Mouse (Mus musculus) ovary, postnatal 14 days (tissue): ENCODE measurements around the gene Dgkg.
A peak's percentile ranks its signal among the peaks of the same experiment; 100 is the strongest.

ENCODE experiments used
- DNase-seq: peaks from one replicate; pipeline ENCODE4 v3.0.0; 2022; ENCODE audit warnings: low spot score

The Dgkg gene

GRCm38 (mm10) chr16:22596394-22596793, 60.6 kb downstream of the Dgkg start:
- DNase-seq, result no peak

- no peak for DNase-seq
Observed at GRCm38 (mm10) chr16:22593907-22594306, 63.1 kb downstream of the Dgkg start.

GRCm38 (mm10) chr16:22589619-22590018, 67.4 kb downstream of the Dgkg start:
- DNase-seq, result no peak

- DNase-seq, result no peak
Observed at GRCm38 (mm10) chr16:22586151-22586836, 70.7 kb downstream of the Dgkg start.

- DNase-seq, result no peak
Observed at GRCm38 (mm10) chr16:22585523-22585922, 71.5 kb downstream of the Dgkg start.

- no peak for DNase-seq
Observed at GRCm38 (mm10) chr16:22583401-22583800, 73.6 kb downstream of the Dgkg start.

GRCm38 (mm10) chr16:22582173-22582929, 74.7 kb downstream of the Dgkg start:
- DNase-seq, result no peak

GRCm38 (mm10) chr16:22580103-22580502, 76.9 kb downstream of the Dgkg start:
- no peak for DNase-seq

GRCm38 (mm10) chr16:22578883-22579282, 78.1 kb downstream of the Dgkg start:
- no peak for DNase-seq

- no peak for DNase-seq
Observed at GRCm38 (mm10) chr16:22577656-22578055, 79.4 kb downstream of the Dgkg start.

- DNase-seq, result no peak
Observed at GRCm38 (mm10) chr16:22574164-22574563, 82.9 kb downstream of the Dgkg start.

- DNase-seq, result no peak
Observed at GRCm38 (mm10) chr16:22572641-22573341, 84.2 kb downstream of the Dgkg start.

- no peak for DNase-seq
Observed at GRCm38 (mm10) chr16:22564907-22565272, 92.1 kb downstream of the Dgkg start.

GRCm38 (mm10) chr16:22564259-22564906, 92.6 kb downstream of the Dgkg start:
- peak; percentile 38 for DNase-seq

GRCm38 (mm10) chr16:22563594-22563993, 93.4 kb downstream of the Dgkg start:
- no peak for DNase-seq

- no peak for DNase-seq
Observed at GRCm38 (mm10) chr16:22554996-22555395, 102.0 kb downstream of the Dgkg start.

- no peak for DNase-seq
Observed at GRCm38 (mm10) chr16:22552351-22552750, 104.7 kb downstream of the Dgkg start.

- DNase-seq, result no peak
Observed at GRCm38 (mm10) chr16:22551231-22552000, 105.6 kb downstream of the Dgkg start.

- no peak for DNase-seq
Observed at GRCm38 (mm10) chr16:22549346-22549745, 107.7 kb downstream of the Dgkg start.

- peak; percentile 78 for DNase-seq
Observed at GRCm38 (mm10) chr16:22548167-22549080, 108.6 kb downstream of the Dgkg start.

GRCm38 (mm10) chr16:22547741-22548140, 109.3 kb downstream of the Dgkg start:
- no peak for DNase-seq
